Comparison of ENCODE assay signal across 8 mouse cellular contexts in the genomic region with DNA sequence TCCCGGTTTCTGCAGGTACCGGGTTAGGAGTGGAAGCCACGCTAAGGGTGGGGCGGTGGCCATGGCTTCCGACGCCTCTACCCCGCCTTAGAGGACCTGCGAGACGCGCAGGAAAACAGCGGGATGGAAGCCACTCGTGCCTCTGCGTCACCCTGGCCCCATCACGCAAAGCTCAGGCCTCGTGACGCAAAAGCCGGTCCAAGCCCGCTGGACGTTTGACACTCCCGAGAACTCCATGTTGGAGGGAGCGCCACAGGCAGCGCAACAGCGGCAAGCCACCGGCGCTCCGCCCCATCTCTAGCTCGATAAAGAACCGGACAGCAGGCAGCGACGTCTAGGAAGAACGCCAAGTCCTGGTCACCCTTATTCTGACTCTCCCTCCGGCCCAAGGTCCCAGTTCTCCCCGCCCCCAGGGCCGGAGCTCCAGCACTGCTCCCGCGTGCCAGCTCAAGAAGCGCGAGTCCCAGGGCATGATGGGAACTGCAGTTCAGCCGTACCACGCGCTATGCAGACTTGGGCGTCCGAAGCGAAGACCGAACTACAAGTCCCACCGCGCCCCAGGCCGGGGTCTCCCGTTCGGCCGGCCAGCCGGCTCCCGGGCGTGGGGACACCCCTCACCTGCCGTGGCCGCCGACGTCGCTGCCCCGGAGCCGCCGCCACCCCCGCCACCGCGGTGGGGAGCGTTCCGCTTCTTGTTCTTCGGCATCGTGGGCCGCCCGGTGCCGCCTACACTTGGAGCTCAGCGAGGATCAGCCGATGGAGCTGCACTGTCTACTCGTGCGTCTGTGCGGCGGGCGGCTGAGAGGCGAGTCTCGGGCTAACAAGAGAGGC. TPM values are rescaled to one million over a fixed set of nuclear protein-coding genes. Genes with fewer than 3 reads are reported as not detected.
DNase-seq lines count a peak whose midpoint lies in the region; ATAC-seq and TF ChIP-seq lines count a peak whose summit lies in the region.

No protein-coding gene starts in this region.

- no peaks in the 10 kb centered on the region for H3K9me3 ChIP-seq in heart, embryonic 11.5 days (replicated peaks; ENCODE audit: control insufficient read depth, low read length)
- H3K9me3 ChIP-seq in kidney, embryonic 15.5 days (replicated peaks) = no peaks in the 10 kb centered on the region
- H3K9me3 ChIP-seq in limb, embryonic 15.5 days = no peaks in the 10 kb centered on the region
- no peaks in the 10 kb centered on the region for H3K9me3 ChIP-seq in midbrain, postnatal 0 days (ENCODE audit: low read length)

- peak; percentile 82 for ATAC-seq in erythroblast, adult 5-6 weeks (replicated peaks; ENCODE audit: low FRiP score, poor library complexity, severe bottlenecking)
- peak; percentile 92 for ATAC-seq in heart, embryonic 11.5 days (replicated peaks; ENCODE audit: insufficient number of reproducible peaks, low FRiP score, low TSS enrichment)
- peak; percentile 97 for ATAC-seq in kidney, embryonic 15.5 days (replicated peaks; ENCODE audit: low FRiP score)
- ATAC-seq in limb, embryonic 15.5 days (ENCODE audit: insufficient number of reproducible peaks, low FRiP score, low TSS enrichment, low read depth) = peak; percentile 90
- ATAC-seq in midbrain, postnatal 0 days (ENCODE audit: low FRiP score) = peak; percentile 96

- H3K4me3 ChIP-seq in heart, embryonic 11.5 days (ENCODE audit: low read depth, low read length) = peak overlapping the region; percentile 99
- peak overlapping the region; percentile 100 for H3K4me3 ChIP-seq in kidney, embryonic 15.5 days (replicated peaks)
- peak overlapping the region; percentile 95 for H3K4me3 ChIP-seq in limb, embryonic 15.5 days
- H3K4me3 ChIP-seq in midbrain, postnatal 0 days (ENCODE audit: low read depth, low read length) = peak overlapping the region; percentile 94

- no peaks in the 10 kb centered on the region for H3K36me3 ChIP-seq in heart, embryonic 11.5 days (ENCODE audit: control insufficient read depth, insufficient read depth, low read length)
- H3K36me3 ChIP-seq in kidney, embryonic 15.5 days = no peaks in the 10 kb centered on the region
- 0 out of 2 replicates have a peak, but pooled peaks cover 2% of the 10 kb centered on the region for H3K36me3 ChIP-seq in limb, embryonic 15.5 days
- H3K36me3 ChIP-seq in midbrain, postnatal 0 days (ENCODE audit: insufficient read depth, low read length) = no peaks in the 10 kb centered on the region

- peak overlapping the region; percentile 99 for H3K27ac ChIP-seq in heart, embryonic 11.5 days (ENCODE audit: low read depth, low read length)
- H3K27ac ChIP-seq in kidney, embryonic 15.5 days = peak overlapping the region; percentile 99
- H3K27ac ChIP-seq in limb, embryonic 15.5 days = peak overlapping the region; percentile 96
- H3K27ac ChIP-seq in midbrain, postnatal 0 days (ENCODE audit: low read depth, low read length) = peak overlapping the region; percentile 96

- under 1% methylated on average over 81 of the region's 81 CpGs for WGBS in heart, embryonic 11.5 days (ENCODE audit: insufficient replicate concordance)
- under 1% methylated on average over 81 of the region's 81 CpGs for WGBS in kidney, embryonic 15.5 days
- WGBS in limb, embryonic 15.5 days = under 1% methylated on average over 81 of the region's 81 CpGs
- WGBS in midbrain, postnatal 0 days = under 1% methylated on average over 66 of the region's 81 CpGs

- peak overlapping the region; percentile 77 for H3K4me2 ChIP-seq in heart, embryonic 11.5 days
- peak overlapping the region; percentile 72 for H3K4me2 ChIP-seq in kidney, embryonic 15.5 days
- peak overlapping the region; percentile 62 for H3K4me2 ChIP-seq in limb, embryonic 15.5 days
- H3K4me2 ChIP-seq in midbrain, postnatal 0 days (ENCODE audit: low read depth, low read length, poor library complexity, severe bottlenecking) = peak overlapping the region; percentile 69

- DNase-seq in CD4-positive helper T cell, adult 2 months (ENCODE audit: low read depth, low spot score) = peak; percentile 89
- DNase-seq in brain, embryonic 14.5 days (ENCODE audit: low read depth) = peak; percentile 99
- DNase-seq in midbrain, postnatal 0 days (ENCODE audit: low spot score) = peak; percentile 99
- DNase-seq in spleen, postnatal 14 days (ENCODE audit: low spot score in 2 of 2) = peak; percentile 77 to 86

- no peak for TF ChIP-seq POLR2A in brain, embryonic 14.5 days (IDR thresholded peaks at IDR 0.05; ENCODE audit: borderline replicate concordance, extremely low read depth, insufficient read depth, insufficient read length, poor library complexity, severe bottlenecking)

- peak overlapping the region; percentile 98 for H3K9ac ChIP-seq in heart, embryonic 11.5 days (ENCODE audit: low read depth, low read length)
- H3K9ac ChIP-seq in kidney, embryonic 15.5 days = peak overlapping the region; percentile 97
- H3K9ac ChIP-seq in limb, embryonic 15.5 days = peak overlapping the region; percentile 82
- peak overlapping the region; percentile 85 for H3K9ac ChIP-seq in midbrain, postnatal 0 days (replicated peaks; ENCODE audit: low read length, poor library complexity, severe bottlenecking)

- no peak for TF ChIP-seq CTCF in brain, embryonic 14.5 days (IDR thresholded peaks at IDR 0.05; ENCODE audit: borderline replicate concordance, extremely low read depth, insufficient read depth, insufficient read length)
- peak; percentile 49 for TF ChIP-seq CTCF in midbrain, postnatal 0 days (IDR thresholded peaks at IDR 0.05)

- peaks cover 13% of the 10 kb centered on the region for H3K4me1 ChIP-seq in heart, embryonic 11.5 days (ENCODE audit: control insufficient read depth, insufficient read depth, low read length)
- peaks cover 15% of the 10 kb centered on the region for H3K4me1 ChIP-seq in kidney, embryonic 15.5 days
- H3K4me1 ChIP-seq in limb, embryonic 15.5 days = peaks cover 6% of the 10 kb centered on the region
- no peaks in the 10 kb centered on the region for H3K4me1 ChIP-seq in midbrain, postnatal 0 days (ENCODE audit: insufficient read depth, low read length)

- H3K27me3 ChIP-seq in heart, embryonic 11.5 days (ENCODE audit: control insufficient read depth, insufficient read depth, low read length) = no peaks in the 10 kb centered on the region
- H3K27me3 ChIP-seq in kidney, embryonic 15.5 days = no peaks in the 10 kb centered on the region
- H3K27me3 ChIP-seq in limb, embryonic 15.5 days = no peaks in the 10 kb centered on the region
- H3K27me3 ChIP-seq in midbrain, postnatal 0 days (ENCODE audit: insufficient read depth, low read length) = no peaks in the 10 kb centered on the region

RNA-seq across cellular contexts. Expression of a gene that starts 23.2 kb away (rescaled TPM):
- 0.25 and 0.26 TPM in 2 replicates for polyA plus RNA-seq in brain, embryonic 14.5 days (2012; rRNA removed)
- total RNA-seq in erythroblast, adult 5-6 weeks (2015; ENCODE audit: low replicate concordance) = not detected in 2 replicates
- not detected in 2 replicates for total RNA-seq in erythroblast, adult 5-6 weeks (2017; ENCODE audit: low replicate concordance)
- 21.4 and 23.9 TPM in 2 replicates for polyA plus RNA-seq in heart, embryonic 11.5 days (2014; fragmentation: Nextera tagmentation; extraction: Ambion mirVana)
- polyA plus RNA-seq in kidney, embryonic 15.5 days (2015; fragmentation: Nextera tagmentation; extraction: Ambion mirVana) = 0.17 and 0.24 TPM in 2 replicates
- 1.2 and 3.9 TPM in 2 replicates for polyA plus RNA-seq in limb, embryonic 15.5 days (2015; fragmentation: Nextera tagmentation; extraction: Ambion mirVana)
- 0.19 TPM in 1 of 2 replicates, not detected in the other for total RNA-seq in midbrain, postnatal 0 days (2014; rRNA removed)
- not detected in 2 replicates for polyA plus RNA-seq in midbrain, postnatal 0 days (2015; fragmentation: Nextera tagmentation; extraction: Ambion mirVana)

RNA-seq across cellular contexts. Expression of a gene that starts 25.8 kb away (rescaled TPM):
- 59.0 and 59.6 TPM in 2 replicates for polyA plus RNA-seq in brain, embryonic 14.5 days (2012; rRNA removed)
- 11.7 and 90.9 TPM in 2 replicates for total RNA-seq in erythroblast, adult 5-6 weeks (2015; ENCODE audit: low replicate concordance)
- 15.4 and 19.7 TPM in 2 replicates for total RNA-seq in erythroblast, adult 5-6 weeks (2017; ENCODE audit: low replicate concordance)
- 93.6 and 103 TPM in 2 replicates for polyA plus RNA-seq in heart, embryonic 11.5 days (2014; fragmentation: Nextera tagmentation; extraction: Ambion mirVana)
- 102 and 105 TPM in 2 replicates for polyA plus RNA-seq in kidney, embryonic 15.5 days (2015; fragmentation: Nextera tagmentation; extraction: Ambion mirVana)
- polyA plus RNA-seq in limb, embryonic 15.5 days (2015; fragmentation: Nextera tagmentation; extraction: Ambion mirVana) = 98.2 and 105 TPM in 2 replicates
- 54.0 and 89.3 TPM in 2 replicates for total RNA-seq in midbrain, postnatal 0 days (2014; rRNA removed)
- 124 and 133 TPM in 2 replicates for polyA plus RNA-seq in midbrain, postnatal 0 days (2015; fragmentation: Nextera tagmentation; extraction: Ambion mirVana)

Comparison
In these comparisons a context has a peak if more than half of its experiments do, and no peak if none do; other contexts are left out.
1. Peak in every context shown above with its lines: DNase-seq, ATAC-seq, H3K4me3 ChIP-seq and H3K27ac ChIP-seq.